Mouse (Mus musculus): ENCODE results near the gene Rela. TPM values are rescaled to one million over a fixed set of nuclear protein-coding genes. Genes with fewer than 3 reads are reported as not detected.
A peak's percentile ranks its signal among the peaks of the same experiment; 100 is the strongest.

Rela gene
- total and polyA plus RNA-seq, 2 experiments from 2014 or later, result 31.8 to 34.8 TPM

DNA sequence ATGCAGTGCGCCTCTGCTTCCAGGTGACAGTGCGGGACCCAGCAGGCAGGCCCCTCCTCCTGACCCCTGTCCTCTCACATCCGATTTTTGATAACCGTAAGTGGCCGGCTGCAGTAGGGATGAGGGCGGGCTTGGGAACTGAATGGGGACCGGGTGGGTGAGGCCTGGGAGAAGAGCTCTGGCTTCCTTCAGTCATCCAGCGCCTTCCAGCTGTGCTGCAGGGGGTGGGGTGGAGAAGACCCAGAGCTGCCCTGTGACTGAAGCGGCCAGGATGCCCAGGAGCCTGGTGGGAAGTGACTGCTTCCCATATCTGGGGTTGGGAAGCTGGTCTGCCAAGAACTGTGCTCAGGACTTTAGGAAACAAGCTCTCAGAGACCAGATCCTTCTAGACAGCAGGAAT, 3.1 kb downstream of the Rela start:
- WGBS, result 72% methylated on average over 9 of the region's 9 CpGs
- no peak for ATAC-seq (ENCODE audit: low FRiP score)
- peaks cover 54% of the 10 kb centered on the region for H3K36me3 ChIP-seq (ENCODE audit: insufficient read depth, low read length)

DNA sequence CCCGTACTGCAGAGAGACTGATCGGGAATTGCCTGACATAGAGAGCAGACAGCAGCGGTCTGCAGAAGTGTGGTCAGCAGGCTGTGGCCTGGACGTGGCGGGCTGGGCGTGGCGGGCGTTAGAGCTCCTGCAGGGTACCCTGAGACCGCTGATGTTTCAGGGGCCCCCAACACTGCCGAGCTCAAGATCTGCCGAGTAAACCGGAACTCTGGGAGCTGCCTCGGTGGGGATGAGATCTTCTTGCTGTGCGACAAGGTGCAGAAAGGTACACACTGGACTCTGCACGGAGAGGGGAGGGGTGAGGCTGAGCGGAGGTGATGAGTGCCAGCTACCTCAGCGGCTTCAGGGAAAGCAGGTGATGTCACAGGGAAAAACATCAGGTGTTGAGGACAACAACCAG, 3.7 kb downstream of the Rela start:
- H3K4me1 ChIP-seq (ENCODE audit: insufficient read depth, low read length), result peaks cover 9% of the 10 kb centered on the region
- WGBS, result 94% methylated on average over 17 of the region's 17 CpGs
- no peak overlapping the region for H3K27ac ChIP-seq (ENCODE audit: low read depth, low read length)
- no peaks in the 10 kb centered on the region for H3K27me3 ChIP-seq (ENCODE audit: insufficient read depth, low read length)
- H3K9me3 ChIP-seq (ENCODE audit: low read length), result no peaks in the 10 kb centered on the region
- no peak for TF ChIP-seq CTCF (IDR thresholded peaks at IDR 0.05)
- DNase-seq (ENCODE audit: low spot score), result no peak
- H3K4me3 ChIP-seq (ENCODE audit: low read depth, low read length), result no peak overlapping the region
- peaks cover 60% of the 10 kb centered on the region for H3K36me3 ChIP-seq (ENCODE audit: insufficient read depth, low read length)
- no peak overlapping the region for H3K4me2 ChIP-seq (ENCODE audit: low read depth, low read length, poor library complexity, severe bottlenecking)
- ATAC-seq (ENCODE audit: low FRiP score), result no peak
- no peak overlapping the region for H3K9ac ChIP-seq (replicated peaks; ENCODE audit: low read length, poor library complexity, severe bottlenecking)

More for the DNA sequence above, 3.1 kb downstream of the Rela start:
- Histone ChIP-seq H3K4me3 (ENCODE audit: low read depth, low read length) (no peak overlapping the region), H3K4me2 (ENCODE audit: low read depth, low read length, poor library complexity, severe bottlenecking) (no peak overlapping the region), H3K27me3 (ENCODE audit: insufficient read depth, low read length) (no peaks in the 10 kb centered on the region), H3K27ac (ENCODE audit: low read depth, low read length) (no peak overlapping the region), H3K4me1 (ENCODE audit: insufficient read depth, low read length) (peaks cover 9% of the 10 kb centered on the region), H3K9ac (replicated peaks; ENCODE audit: low read length, poor library complexity, severe bottlenecking) (0 out of 2 replicates have a peak overlapping the region, but pooled peaks have one; percentile 4), H3K9me3 (ENCODE audit: low read length) (no peaks in the 10 kb centered on the region)
- no peak for TF ChIP-seq CTCF (IDR thresholded peaks at IDR 0.05)
- no peak for DNase-seq (ENCODE audit: low spot score)

GRCm38 (mm10) chr19:5641641-5642040, 4.4 kb downstream of the Rela start:
- Histone ChIP-seq H3K9me3 (ENCODE audit: low read length) (no peaks in the 10 kb centered on the region), H3K36me3 (ENCODE audit: insufficient read depth, low read length) (peaks cover 66% of the 10 kb centered on the region), H3K4me3 (ENCODE audit: low read depth, low read length) (no peak overlapping the region), H3K4me1 (ENCODE audit: insufficient read depth, low read length) (peaks cover 9% of the 10 kb centered on the region), H3K9ac (replicated peaks; ENCODE audit: low read length, poor library complexity, severe bottlenecking) (no peak overlapping the region), H3K27ac (ENCODE audit: low read depth, low read length) (no peak overlapping the region), H3K27me3 (ENCODE audit: insufficient read depth, low read length) (no peaks in the 10 kb centered on the region), H3K4me2 (ENCODE audit: low read depth, low read length, poor library complexity, severe bottlenecking) (no peak overlapping the region)
- ATAC-seq (ENCODE audit: low FRiP score) (no peak), DNase-seq (ENCODE audit: low spot score) (no peak)
- no peak for TF ChIP-seq CTCF (IDR thresholded peaks at IDR 0.05)
- WGBS, result 93% methylated on average over 8 of the region's 8 CpGs

GRCm38 (mm10) chr19:5645280-5645679, 8.0 kb downstream of the Rela start:
- no peak overlapping the region for H3K9ac ChIP-seq (replicated peaks; ENCODE audit: low read length, poor library complexity, severe bottlenecking)
- peaks cover 65% of the 10 kb centered on the region for H3K36me3 ChIP-seq (ENCODE audit: insufficient read depth, low read length)
- ATAC-seq (ENCODE audit: low FRiP score), result no peak
- 95% methylated on average over 9 of the region's 9 CpGs for WGBS
- H3K4me3 ChIP-seq (ENCODE audit: low read depth, low read length), result no peak overlapping the region
- H3K27me3 ChIP-seq (ENCODE audit: insufficient read depth, low read length), result no peaks in the 10 kb centered on the region
- no peak overlapping the region for H3K4me2 ChIP-seq (ENCODE audit: low read depth, low read length, poor library complexity, severe bottlenecking)
- H3K9me3 ChIP-seq (ENCODE audit: low read length), result no peaks in the 10 kb centered on the region
- H3K4me1 ChIP-seq (ENCODE audit: insufficient read depth, low read length), result peaks cover 6% of the 10 kb centered on the region; the same call in 1 of the 2 replicates
- H3K27ac ChIP-seq (ENCODE audit: low read depth, low read length), result no peak overlapping the region
- TF ChIP-seq CTCF (IDR thresholded peaks at IDR 0.05), result no peak
- no peak for DNase-seq (ENCODE audit: low spot score)

- WGBS, result 91% methylated on average over 8 of the region's 8 CpGs
- DNase-seq (ENCODE audit: low spot score), result no peak
Observed at GRCm38 (mm10) chr19:5646731-5647330, 9.5 kb downstream of the Rela start.

DNA sequence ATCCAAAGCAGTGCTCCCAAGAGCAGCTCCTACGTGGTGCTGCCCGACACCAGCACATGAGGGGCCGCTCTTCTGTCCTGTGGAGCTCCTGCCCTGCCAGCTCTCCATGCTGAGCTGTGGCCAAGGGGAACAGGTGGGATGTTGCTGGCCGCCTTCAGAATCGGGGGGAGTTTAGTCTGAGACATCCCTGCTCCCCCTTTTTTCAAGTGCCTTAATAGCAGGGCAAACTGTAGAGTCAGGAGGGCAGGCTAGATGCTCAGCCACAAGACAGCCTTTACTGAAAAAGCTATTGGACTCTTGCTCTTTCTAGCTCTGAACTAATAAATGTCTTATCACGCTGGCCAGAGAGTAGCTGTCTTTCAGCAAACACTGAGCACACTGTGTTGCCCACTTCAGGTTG, 10.5 kb downstream of the Rela start:
- H3K27ac ChIP-seq (ENCODE audit: low read depth, low read length), result no peak overlapping the region

More at GRCm38 (mm10) chr19:5646731-5647330, 9.5 kb downstream of the Rela start:
- no peak overlapping the region for H3K4me2 ChIP-seq (ENCODE audit: low read depth, low read length, poor library complexity, severe bottlenecking)
- no peak overlapping the region for H3K27ac ChIP-seq (ENCODE audit: low read depth, low read length)
- no peak for ATAC-seq (ENCODE audit: low FRiP score)
- no peak overlapping the region for H3K9ac ChIP-seq (replicated peaks; ENCODE audit: low read length, poor library complexity, severe bottlenecking)
- H3K27me3 ChIP-seq (ENCODE audit: insufficient read depth, low read length), result no peaks in the 10 kb centered on the region
- peaks cover 56% of the 10 kb centered on the region for H3K36me3 ChIP-seq (ENCODE audit: insufficient read depth, low read length)
- H3K4me3 ChIP-seq (ENCODE audit: low read depth, low read length), result no peak overlapping the region
- H3K4me1 ChIP-seq (ENCODE audit: insufficient read depth, low read length), result peaks cover 6% of the 10 kb centered on the region; the same call in 1 of the 2 replicates
- H3K9me3 ChIP-seq (ENCODE audit: low read length), result no peaks in the 10 kb centered on the region
- TF ChIP-seq CTCF (IDR thresholded peaks at IDR 0.05), result no peak

More for the DNA sequence above, 10.5 kb downstream of the Rela start:
- no peak for DNase-seq (ENCODE audit: low spot score)
- Histone ChIP-seq H3K9ac (replicated peaks; ENCODE audit: low read length, poor library complexity, severe bottlenecking) (no peak overlapping the region), H3K4me1 (ENCODE audit: insufficient read depth, low read length) (peaks cover 6% of the 10 kb centered on the region; the same call in 1 of the 2 replicates), H3K4me3 (ENCODE audit: low read depth, low read length) (no peak overlapping the region), H3K27me3 (ENCODE audit: insufficient read depth, low read length) (no peaks in the 10 kb centered on the region), H3K36me3 (ENCODE audit: insufficient read depth, low read length) (peaks cover 46% of the 10 kb centered on the region), H3K9me3 (ENCODE audit: low read length) (no peaks in the 10 kb centered on the region), H3K4me2 (ENCODE audit: low read depth, low read length, poor library complexity, severe bottlenecking) (no peak overlapping the region)
- no peak for TF ChIP-seq CTCF (IDR thresholded peaks at IDR 0.05)
- ATAC-seq (ENCODE audit: low FRiP score), result no peak
- 97% methylated on average over 6 of the region's 6 CpGs for whole genome bisulfite sequencing

Data from midbrain, postnatal 0 days (tissue).